Mouse (Mus musculus): ENCODE results near the gene Gpr15. TPM values are rescaled to one million over a fixed set of nuclear protein-coding genes. Genes with fewer than 3 reads are reported as not detected.

Gpr15 gene
- polyA plus RNA-seq (2014; fragmentation: Illumina TruSeq; extraction: RNeasy Lipid Tissue Mini Kit (QIAGEN cat#74804); ENCODE audit: low read depth, low replicate concordance), result not detected

GRCm38 (mm10) chr16:58718666-58719120, at the start of gene Gpr15:
TSS of gene Gpr15 (minus strand) at chr16:58719070.

GRCm38 (mm10) chr16:58763076-58763475, 44.2 kb upstream of the Gpr15 start, which contains the start of gene Olfr172:
TSS of gene Olfr172 (minus strand) at chr16:58763176.

DNA sequence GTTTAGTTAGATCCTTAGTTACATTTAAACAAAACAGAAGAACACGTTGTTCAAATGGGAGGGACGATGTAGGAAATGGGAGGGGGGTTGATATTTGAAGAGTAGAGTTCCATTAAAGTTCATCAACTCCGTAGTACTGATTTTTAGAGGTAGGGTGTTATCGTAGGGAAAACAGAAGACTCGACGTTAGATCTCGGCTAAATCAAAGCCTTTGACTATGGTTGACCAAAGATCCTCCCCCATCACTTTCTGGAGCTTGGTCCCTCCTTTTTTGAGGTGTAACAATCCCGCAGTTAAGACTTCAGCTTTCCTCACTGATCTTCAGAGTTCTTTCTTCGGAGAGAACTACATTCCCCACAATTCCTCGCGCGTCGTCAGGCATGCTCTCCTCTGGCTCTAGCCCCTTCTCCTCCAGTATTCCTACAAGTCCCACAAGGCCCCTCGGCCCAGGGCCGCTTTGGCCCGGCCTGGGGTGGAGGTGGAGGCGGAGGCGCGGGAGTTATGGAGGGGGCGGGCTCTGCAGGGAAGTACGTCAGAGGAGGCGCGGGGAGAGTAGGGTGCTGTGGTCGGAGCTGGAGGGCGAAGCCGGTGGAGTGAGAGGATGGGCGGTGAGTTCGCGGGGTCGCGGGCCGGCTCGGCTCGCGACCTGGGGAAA, 8.7 kb upstream of the Gpr15 start, which contains the start of gene Cldnd1:
TSS of gene Cldnd1 (plus strand) at position 434 of the 655 bp plus-strand sequence.

GRCm38 (mm10) chr16:58669917-58670630, 48.8 kb downstream of the Gpr15 start, which contains the start of gene Cpox:
TSS of gene Cpox (plus strand) at chr16:58670292.

Other genes starting within 250 kb of the Gpr15 start
- gene St3gal6, start 194.8 kb downstream of the Gpr15 start, polyA plus RNA-seq (2014; fragmentation: Illumina TruSeq; extraction: RNeasy Lipid Tissue Mini Kit (QIAGEN cat#74804); ENCODE audit: low read depth, low replicate concordance), result 45.2 TPM
- gene Gm813, start 102.1 kb downstream of the Gpr15 start, polyA plus RNA-seq (2014; fragmentation: Illumina TruSeq; extraction: RNeasy Lipid Tissue Mini Kit (QIAGEN cat#74804); ENCODE audit: low read depth, low replicate concordance), result not detected
- not detected for gene E330017A01Rik, start 80.3 kb downstream of the Gpr15 start, polyA plus RNA-seq (2014; fragmentation: Illumina TruSeq; extraction: RNeasy Lipid Tissue Mini Kit (QIAGEN cat#74804); ENCODE audit: low read depth, low replicate concordance)
- 37.1 TPM for gene Cpox, start 48.8 kb downstream of the Gpr15 start, polyA plus RNA-seq (2014; fragmentation: Illumina TruSeq; extraction: RNeasy Lipid Tissue Mini Kit (QIAGEN cat#74804); ENCODE audit: low read depth, low replicate concordance)
- 39.5 TPM for gene Cldnd1, start 8.8 kb upstream of the Gpr15 start, polyA plus RNA-seq (2014; fragmentation: Illumina TruSeq; extraction: RNeasy Lipid Tissue Mini Kit (QIAGEN cat#74804); ENCODE audit: low read depth, low replicate concordance)
- gene Olfr172, start 44.1 kb upstream of the Gpr15 start, polyA plus RNA-seq (2014; fragmentation: Illumina TruSeq; extraction: RNeasy Lipid Tissue Mini Kit (QIAGEN cat#74804); ENCODE audit: low read depth, low replicate concordance), result not detected
- not detected for gene Olfr173, start 81.2 kb upstream of the Gpr15 start, polyA plus RNA-seq (2014; fragmentation: Illumina TruSeq; extraction: RNeasy Lipid Tissue Mini Kit (QIAGEN cat#74804); ENCODE audit: low read depth, low replicate concordance)
- gene Olfr175-ps1, start 107.7 kb upstream of the Gpr15 start, polyA plus RNA-seq (2014; fragmentation: Illumina TruSeq; extraction: RNeasy Lipid Tissue Mini Kit (QIAGEN cat#74804); ENCODE audit: low read depth, low replicate concordance), result not detected
- not detected for gene Olfr177, start 155.7 kb upstream of the Gpr15 start, polyA plus RNA-seq (2014; fragmentation: Illumina TruSeq; extraction: RNeasy Lipid Tissue Mini Kit (QIAGEN cat#74804); ENCODE audit: low read depth, low replicate concordance)
- gene Olfr178, start 173.0 kb upstream of the Gpr15 start, polyA plus RNA-seq (2014; fragmentation: Illumina TruSeq; extraction: RNeasy Lipid Tissue Mini Kit (QIAGEN cat#74804); ENCODE audit: low read depth, low replicate concordance), result not detected
- gene Olfr181, start 209.7 kb upstream of the Gpr15 start, polyA plus RNA-seq (2014; fragmentation: Illumina TruSeq; extraction: RNeasy Lipid Tissue Mini Kit (QIAGEN cat#74804); ENCODE audit: low read depth, low replicate concordance), result not detected
- gene Olfr180, start 210.3 kb upstream of the Gpr15 start, polyA plus RNA-seq (2014; fragmentation: Illumina TruSeq; extraction: RNeasy Lipid Tissue Mini Kit (QIAGEN cat#74804); ENCODE audit: low read depth, low replicate concordance), result not detected

Data from heart, adult 10 weeks (tissue).